Mouse (Mus musculus) gastrocnemius, postnatal 4 days (tissue): ENCODE measurements around the gene Fxn. TPM values are rescaled to one million over a fixed set of nuclear protein-coding genes. Genes with fewer than 3 reads are reported as not detected.
"Not testable (repeated sequence)": the region's sequence is repeated elsewhere in the genome, so short reads cannot be mapped to it uniquely, and the experiment has no call there.

Source experiments
- DNase-seq, 2 experiments: peaks; one replicate each; pipeline ENCODE4 v3.0.0; 2021 to 2022; ENCODE audit warnings: low spot score in 2 of 2, mixed read lengths in 2 of 2
- total RNA-seq, 2 experiments: library from RNA; stranded (reverse); gene quantifications; 2 replicates each; pipeline ENCODE4 v1.2.3; 2021

The Fxn gene
- total RNA-seq, 2 experiments from 2014 or later = 21.9 to 22.2 TPM

GRCm38 (mm10) chr19:24243340-24243739, 37.1 kb downstream of the Fxn start:
- no peak for DNase-seq

- DNase-seq = no peak
These were observed 38.4 kb downstream of the Fxn start for GRCm38 (mm10) chr19:24241799-24242546.

GRCm38 (mm10) chr19:24241271-24241670, 39.1 kb downstream of the Fxn start:
- DNase-seq = no peak

GRCm38 (mm10) chr19:24238011-24238410, 42.4 kb downstream of the Fxn start:
- DNase-seq = no peak

- DNase-seq = not testable (repeated sequence)
These were observed 48.0 kb downstream of the Fxn start for GRCm38 (mm10) chr19:24232356-24232755.

DNA sequence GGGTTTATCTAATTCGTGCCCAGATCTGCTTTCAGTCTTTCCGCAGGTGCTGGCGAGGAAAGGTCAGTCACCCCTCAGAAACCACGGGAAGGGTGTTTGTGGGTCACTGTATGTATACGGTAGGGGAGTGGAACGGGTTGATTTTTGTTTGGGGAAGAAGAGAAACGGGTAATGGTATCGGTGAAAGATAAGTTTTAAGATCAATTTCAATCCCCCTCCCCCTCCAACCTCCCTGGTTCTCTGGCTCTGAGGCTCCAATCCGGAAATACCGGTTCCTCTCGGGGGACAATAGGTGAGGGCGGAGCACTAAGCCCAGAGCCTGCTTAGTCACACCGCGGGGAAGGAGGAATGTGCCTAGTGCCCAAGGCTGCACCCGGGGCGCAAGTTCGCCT, 55.1 kb downstream of the Fxn start:
- no peak for DNase-seq

GRCm38 (mm10) chr19:24224500-24225304, 55.7 kb downstream of the Fxn start, which contains the start of gene Tjp2:
Tjp2 (minus strand) TSS chr19:24225030.
- DNase-seq = peak in 1 of 2 experiments; percentile 44

DNA sequence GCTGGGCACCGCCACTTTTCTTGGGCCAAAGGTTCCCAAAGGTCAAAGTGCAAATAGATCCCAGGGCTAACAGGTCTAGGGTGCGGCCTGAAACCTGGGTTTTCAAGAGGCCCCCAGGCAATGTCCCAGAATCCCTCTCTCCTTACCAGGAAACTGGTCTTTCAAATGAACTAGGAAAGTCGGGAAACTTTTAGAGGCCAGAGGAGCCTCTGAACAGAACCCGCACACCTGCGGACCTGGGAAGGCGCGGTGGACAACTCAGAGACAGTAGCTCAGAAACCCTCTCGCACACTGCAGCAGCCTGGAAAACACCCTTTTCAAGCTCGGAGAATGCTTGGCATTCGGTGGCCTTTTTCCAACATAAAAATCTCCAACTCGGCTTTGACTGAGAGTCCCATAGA, 56.6 kb downstream of the Fxn start:
- no peak for DNase-seq

GRCm38 (mm10) chr19:24221455-24221854, 59.0 kb downstream of the Fxn start:
- no peak for DNase-seq

DNA sequence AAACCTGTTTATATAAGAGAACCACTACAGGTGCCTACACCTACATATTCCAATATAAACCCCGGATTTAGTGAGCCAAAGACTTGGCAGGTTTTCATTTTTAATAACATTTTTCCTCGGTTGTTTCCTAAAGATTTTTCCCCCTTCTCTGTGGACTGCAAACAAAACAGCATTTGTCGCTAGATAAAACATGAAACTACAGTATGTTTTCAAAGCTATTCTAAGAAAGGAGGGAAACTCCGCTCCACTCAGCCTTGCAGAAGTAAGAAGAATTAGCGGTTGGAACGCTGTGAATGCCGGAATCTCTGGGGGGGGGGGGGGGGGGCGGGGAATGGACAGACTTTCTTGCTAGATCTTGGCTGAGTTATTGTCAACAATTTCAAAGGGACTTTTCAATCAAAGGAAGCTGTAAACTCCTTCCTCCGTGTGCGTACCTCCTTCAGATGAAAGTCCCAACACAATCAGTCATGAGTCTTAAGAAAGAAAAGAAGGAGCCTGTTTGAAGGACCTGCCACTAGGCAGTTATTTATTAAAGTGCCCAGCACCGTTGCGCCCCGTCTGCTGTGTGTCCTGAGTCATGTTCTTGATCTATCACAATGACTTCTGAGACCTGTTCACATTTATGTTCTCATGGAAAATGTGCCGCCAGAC, 59.5 kb downstream of the Fxn start:
- DNase-seq = no peak

- no peak for DNase-seq
These were observed 61.4 kb downstream of the Fxn start for GRCm38 (mm10) chr19:24219011-24219410.

DNA sequence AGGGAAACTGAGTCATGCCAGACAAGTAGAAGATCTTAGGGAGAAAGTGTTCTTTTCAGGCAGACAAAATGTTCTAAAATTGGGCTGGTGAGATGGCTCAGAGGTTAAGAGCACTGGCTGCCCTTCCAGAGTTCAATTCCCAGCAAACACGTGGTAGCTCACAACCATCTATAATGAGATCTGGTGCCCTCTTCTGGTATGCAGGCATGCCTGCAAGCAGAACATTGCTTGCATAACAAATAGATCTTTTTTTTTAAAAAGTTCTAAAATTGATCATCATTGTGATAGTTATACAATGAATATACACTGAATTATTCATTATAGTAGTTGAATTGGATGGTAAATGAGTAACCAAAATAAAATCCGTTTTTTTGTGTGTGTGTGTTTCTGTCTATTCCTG, 62.1 kb downstream of the Fxn start:
- no peak for DNase-seq

GRCm38 (mm10) chr19:24217851-24218250, 62.6 kb downstream of the Fxn start:
- no peak for DNase-seq

DNA sequence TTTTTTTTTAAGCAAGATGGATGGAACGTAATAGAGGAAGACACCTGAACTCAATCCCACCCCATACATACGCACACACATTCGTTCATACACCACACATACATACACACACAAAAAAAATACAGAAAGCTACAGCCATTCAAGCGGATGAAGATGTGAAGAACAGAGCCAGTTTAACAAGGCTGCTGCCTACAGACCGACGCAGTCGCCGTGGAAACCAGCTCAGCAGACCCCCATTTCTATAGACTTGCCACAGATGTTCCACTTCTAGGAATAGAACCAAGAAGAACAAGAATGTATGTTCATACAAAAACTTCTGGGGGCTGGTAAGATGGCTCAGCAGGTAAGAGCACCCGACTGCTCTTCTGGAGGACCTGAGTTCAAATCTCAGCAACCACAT, 63.6 kb downstream of the Fxn start:
- no peak for DNase-seq

DNA sequence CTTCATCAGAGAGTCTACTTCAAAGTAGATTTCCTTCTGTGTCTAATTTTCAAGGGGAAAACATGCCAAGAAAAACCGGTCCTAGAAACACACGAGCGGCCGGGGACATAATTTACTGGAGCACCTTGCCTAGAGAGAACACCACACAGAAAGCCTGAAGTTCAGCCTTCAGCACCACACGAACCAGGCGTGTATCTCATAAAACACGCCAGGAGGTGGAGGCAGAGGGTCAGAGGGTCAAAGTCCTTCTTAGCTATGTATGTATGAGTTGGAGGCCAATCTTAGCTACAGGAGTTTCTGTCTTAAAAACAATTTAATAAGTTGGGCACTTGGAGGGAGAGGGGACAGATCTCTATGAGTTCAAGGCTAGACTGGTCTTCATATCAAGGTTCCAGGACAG, 65.5 kb downstream of the Fxn start:
- DNase-seq = no peak

GRCm38 (mm10) chr19:24213299-24213698, 67.1 kb downstream of the Fxn start:
- no peak for DNase-seq

DNA sequence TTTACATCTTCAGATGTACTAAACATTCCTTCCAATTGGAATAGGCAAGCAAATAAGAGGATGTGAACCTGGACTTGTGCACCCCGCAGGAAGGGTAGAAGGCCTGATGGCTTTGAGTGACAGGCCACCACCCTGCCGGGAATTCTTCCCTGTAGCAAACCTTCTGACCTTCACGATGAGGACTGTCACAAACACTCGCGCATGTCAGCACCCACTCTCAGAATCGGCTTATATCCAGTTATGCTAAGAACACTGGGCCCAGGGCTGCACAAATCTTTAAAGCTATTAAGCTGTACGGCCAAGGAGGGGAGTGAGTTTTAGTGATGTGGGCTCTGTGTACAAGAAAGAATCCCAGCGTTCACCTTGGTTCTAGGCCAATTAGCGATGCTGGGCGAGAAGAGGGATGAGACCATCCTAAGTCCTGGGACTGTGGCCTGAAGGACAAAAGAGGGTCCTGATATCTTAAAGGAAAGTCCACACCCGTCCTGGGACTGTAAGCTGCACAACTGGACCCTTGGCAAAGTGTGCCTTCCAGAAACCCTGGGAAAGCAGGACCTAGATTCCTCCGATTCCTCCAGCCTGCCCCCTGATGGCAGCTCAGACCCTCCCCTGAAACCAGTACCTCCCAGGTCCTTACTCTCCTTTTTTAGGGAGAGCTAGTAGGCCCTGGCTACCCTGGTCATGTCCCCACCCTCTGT, 67.7 kb downstream of the Fxn start:
- no peak for DNase-seq
